Mouse (Mus musculus) intestine, embryonic 14.5 days (tissue): ENCODE measurements at regions not wholly inside any gene's neighbourhood (a gene's known extent, or its start where the extent isn't known, plus 50 kb on each side); places are given as distances from the start of the nearest gene placed in this dataset.

Source experiments
- ATAC-seq: fragments of 200-750 bp; cut with Nextera tagmentation; replicated peaks from 2 replicates; pipeline ENCODE4 v1.8.0; 2017; ENCODE audit warnings: low read depth, moderate number of reproducible peaks, moderate TSS enrichment, moderate library complexity; ENCODE audit not compliant: low FRiP score, low TSS enrichment
- DNase-seq: peaks from one replicate; pipeline ENCODE4 v3.0.0-alpha.2; 2018; ENCODE audit warnings: low spot score
- H3K27ac ChIP-seq: fragments of 300-500 bp; sonication (generic); 2 replicates; pipeline ENCODE4 v1.5.1; 2014; ENCODE audit warnings: low read depth, mild to moderate bottlenecking, control low read depth
- H3K27me3 ChIP-seq: fragments of 300-500 bp; sonication (generic); replicated peaks from 2 replicates; pipeline ENCODE4 v1.6.1; 2014; ENCODE audit warnings: low read length, control low read depth; ENCODE audit not compliant: control insufficient read depth, insufficient read depth
- H3K36me3 ChIP-seq: fragments of 300-500 bp; sonication (generic); 2 replicates; pipeline ENCODE4 v1.6.1; 2014; ENCODE audit warnings: low read length, control low read depth; ENCODE audit not compliant: control insufficient read depth, insufficient read depth
- H3K4me1 ChIP-seq: fragments of 300-500 bp; sonication (generic); replicated peaks from 2 replicates; pipeline ENCODE4 v1.6.1; 2014; ENCODE audit warnings: low read length, control low read depth, mixed read lengths; ENCODE audit not compliant: control insufficient read depth, insufficient read depth
- H3K4me2 ChIP-seq: fragments of 300-500 bp; sonication (generic); 2 replicates; pipeline ENCODE4 v1.6.1; 2014; ENCODE audit warnings: low read length
- H3K4me3 ChIP-seq: fragments of 300-500 bp; sonication (generic); 2 replicates; pipeline ENCODE4 v1.5.1; 2014; ENCODE audit warnings: low read depth, low read length, control low read depth, mixed read lengths
- H3K9ac ChIP-seq: fragments of 300-500 bp; sonication (generic); 2 replicates; pipeline ENCODE4 v1.6.1; 2014; ENCODE audit warnings: mild to moderate bottlenecking, low read length
- H3K9me3 ChIP-seq: fragments of 300-500 bp; sonication (generic); 2 replicates; pipeline ENCODE4 v1.6.1; 2016; ENCODE audit warnings: low read length, control low read depth; ENCODE audit not compliant: control insufficient read depth
- WGBS: fragments of 180-500 bp; shearing (Covaris S2); extraction: QIAGEN DNeasy Blood & Tissue Kit; methylation state at CpG from one replicate; pipeline ENCODE4 v1.1.7; 2014; 5-methylcytosine and 5-hydroxymethylcytosine counted together

DNA sequence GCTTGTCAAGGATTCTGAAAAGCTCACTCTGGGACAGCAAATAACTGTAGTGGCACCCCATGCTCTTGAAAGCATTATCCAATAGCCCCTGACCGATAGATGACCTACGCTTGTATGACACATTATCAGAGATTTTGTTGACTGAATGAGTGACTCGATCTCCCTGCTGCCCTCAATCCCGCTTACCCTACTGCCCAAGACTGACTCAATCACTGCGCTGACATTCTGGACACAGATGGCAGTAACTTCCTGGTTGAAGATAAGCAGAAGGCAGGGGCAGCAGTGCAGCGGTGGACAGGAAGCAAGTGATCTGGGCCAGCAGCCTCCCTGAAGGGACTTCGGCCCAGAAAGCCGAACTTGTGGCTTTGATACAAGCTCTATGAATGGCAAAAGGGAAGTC lies 248.7 kb upstream of the Tpk1 start:
- Histone ChIP-seq H3K9me3 (no peaks in the 10 kb centered on the region), H3K36me3 (no peaks in the 10 kb centered on the region), H3K4me2 (no peak overlapping the region), H3K9ac (no peak overlapping the region), H3K4me1 (no peaks in the 10 kb centered on the region), H3K4me3 (no peak overlapping the region), H3K27ac (no peak overlapping the region), H3K27me3 (no peaks in the 10 kb centered on the region)
- 84% methylated on average over 8 of the region's 8 CpGs for WGBS
- DNase-seq (no peak), ATAC-seq (no peak)

DNA sequence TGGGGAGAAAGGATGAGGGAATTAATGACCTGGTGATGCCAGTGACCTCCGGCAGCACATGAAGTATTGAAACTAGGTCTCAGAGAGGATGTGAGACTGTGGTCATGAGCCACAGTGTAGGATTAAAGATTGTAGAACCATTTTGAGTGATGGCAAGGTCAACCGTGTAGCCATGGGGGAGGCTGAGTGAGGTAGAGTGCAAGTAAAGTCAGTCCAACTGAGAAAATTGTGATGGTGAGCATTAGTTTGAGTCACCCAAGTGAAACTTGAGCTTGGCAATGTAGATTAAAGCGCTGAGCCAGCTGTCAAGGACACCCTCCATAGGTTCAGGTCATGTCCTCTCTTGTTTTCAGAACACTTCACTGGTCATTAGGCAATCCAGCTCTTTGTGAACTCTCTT lies 219.9 kb upstream of the Tpk1 start:
- H3K4me3 ChIP-seq = no peak overlapping the region
- no peak overlapping the region for H3K9ac ChIP-seq
- no peaks in the 10 kb centered on the region for H3K4me1 ChIP-seq
- no peaks in the 10 kb centered on the region for H3K36me3 ChIP-seq
- no peak for DNase-seq
- WGBS = 78% methylated on average over 3 of the region's 3 CpGs
- no peaks in the 10 kb centered on the region for H3K27me3 ChIP-seq
- no peak for ATAC-seq
- no peaks in the 10 kb centered on the region for H3K9me3 ChIP-seq
- no peak overlapping the region for H3K4me2 ChIP-seq
- no peak overlapping the region for H3K27ac ChIP-seq

DNA sequence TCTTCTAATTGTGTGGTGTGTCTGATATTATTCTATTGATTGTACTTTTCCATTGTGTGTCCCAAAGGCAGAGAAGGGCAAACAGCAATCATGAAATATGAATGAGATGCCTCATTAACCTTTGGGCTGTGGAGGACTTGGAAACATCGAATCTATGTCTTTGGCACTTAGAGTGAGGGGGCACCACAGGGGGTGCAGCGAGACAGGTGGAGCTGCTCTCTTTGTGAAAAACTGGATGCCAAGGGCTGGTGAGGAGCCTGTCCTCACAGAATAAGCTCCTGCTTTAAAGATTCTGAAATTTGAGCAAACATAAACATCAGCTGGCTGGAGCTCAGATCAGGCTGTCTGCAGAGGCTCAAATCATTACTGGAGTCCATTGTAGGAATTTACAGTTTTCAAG lies 210.6 kb upstream of the Tpk1 start:
- Histone ChIP-seq H3K36me3 (no peaks in the 10 kb centered on the region), H3K9ac (no peak overlapping the region), H3K4me1 (no peaks in the 10 kb centered on the region), H3K9me3 (no peaks in the 10 kb centered on the region), H3K4me2 (no peak overlapping the region), H3K4me3 (no peak overlapping the region), H3K27me3 (no peaks in the 10 kb centered on the region), H3K27ac (no peak overlapping the region)
- WGBS = 67% methylated on average over 2 of the region's 2 CpGs
- no peak for ATAC-seq
- no peak for DNase-seq

DNA sequence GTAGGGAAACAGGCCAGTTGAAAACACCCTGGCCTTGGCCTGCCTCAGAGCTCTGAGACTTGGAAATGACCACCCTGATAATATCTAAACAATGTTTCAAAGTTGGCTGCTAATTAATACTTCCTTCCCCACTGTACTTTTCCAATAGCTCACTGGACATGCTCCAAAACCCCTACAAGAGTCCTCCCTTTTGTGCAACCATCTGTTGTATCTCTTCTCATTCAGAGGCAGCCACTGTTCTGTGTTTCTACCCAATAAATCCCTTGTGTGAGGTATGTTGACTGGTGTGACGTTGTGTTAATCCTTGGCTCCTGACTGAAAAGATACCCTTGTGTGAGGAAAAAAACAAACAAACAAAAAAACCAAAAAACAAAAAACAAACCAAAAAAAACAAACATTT lies 193.3 kb upstream of the Tpk1 start:
- Histone ChIP-seq H3K27me3 (no peaks in the 10 kb centered on the region), H3K4me1 (no peaks in the 10 kb centered on the region), H3K4me2 (no peak overlapping the region), H3K9me3 (no peaks in the 10 kb centered on the region), H3K27ac (no peak overlapping the region), H3K9ac (no peak overlapping the region), H3K36me3 (no peaks in the 10 kb centered on the region), H3K4me3 (no peak overlapping the region)
- no peak for DNase-seq
- no peak for ATAC-seq
- WGBS = 59% methylated on average over 1 of the region's 1 CpGs

DNA sequence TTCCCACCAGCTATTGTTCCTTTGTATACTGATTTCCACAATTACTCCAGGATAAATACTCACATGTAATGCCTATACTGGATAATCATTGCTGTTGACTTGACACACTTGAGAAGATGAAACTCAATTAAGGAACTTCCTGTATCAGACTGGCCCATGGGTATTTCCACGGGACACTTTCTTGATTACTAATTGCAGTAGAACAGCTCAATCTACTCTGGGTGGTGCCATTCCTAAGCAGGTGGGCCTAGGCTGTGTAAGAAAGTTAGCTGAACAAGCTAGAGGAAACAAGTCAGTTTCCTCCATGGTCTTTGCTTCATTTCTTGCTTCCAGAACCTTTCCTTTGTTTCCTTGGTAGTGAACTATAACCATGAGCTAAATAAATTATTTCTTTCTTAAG lies 191.0 kb upstream of the Tpk1 start:
- DNase-seq (no peak), ATAC-seq (no peak)
- Histone ChIP-seq H3K4me3 (no peak overlapping the region), H3K27ac (no peak overlapping the region), H3K9ac (no peak overlapping the region), H3K4me2 (no peak overlapping the region), H3K27me3 (no peaks in the 10 kb centered on the region), H3K4me1 (no peaks in the 10 kb centered on the region), H3K9me3 (no peaks in the 10 kb centered on the region), H3K36me3 (no peaks in the 10 kb centered on the region)
- WGBS = 77% methylated on average over 1 of the region's 1 CpGs

DNA sequence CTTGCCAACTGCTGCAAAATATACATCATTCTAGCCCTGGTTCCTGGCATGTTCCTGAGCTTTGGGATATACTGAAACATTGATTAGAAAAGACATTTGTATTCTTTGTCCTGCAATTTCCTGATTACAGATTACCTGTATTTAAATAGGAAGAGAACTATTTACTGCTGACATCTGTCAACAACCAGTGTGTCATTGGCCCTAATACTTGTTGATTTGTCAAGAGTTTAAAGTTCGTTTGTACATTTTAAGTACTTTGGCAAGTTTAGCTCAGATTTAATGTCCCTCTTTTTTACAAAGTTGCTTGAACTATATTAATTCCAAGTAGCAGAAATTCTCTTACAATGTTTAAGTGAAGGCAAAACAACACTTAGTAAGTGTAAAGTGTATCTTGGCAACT lies 187.4 kb upstream of the Tpk1 start:
- ATAC-seq (no peak), DNase-seq (no peak)
- no peak overlapping the region for H3K4me2 ChIP-seq
- H3K27me3 ChIP-seq = no peaks in the 10 kb centered on the region
- WGBS = 72% methylated on average over 1 of the region's 1 CpGs
- H3K36me3 ChIP-seq = no peaks in the 10 kb centered on the region
- H3K4me3 ChIP-seq = no peak overlapping the region
- no peaks in the 10 kb centered on the region for H3K9me3 ChIP-seq
- no peaks in the 10 kb centered on the region for H3K4me1 ChIP-seq
- no peak overlapping the region for H3K27ac ChIP-seq
- H3K9ac ChIP-seq = no peak overlapping the region

DNA sequence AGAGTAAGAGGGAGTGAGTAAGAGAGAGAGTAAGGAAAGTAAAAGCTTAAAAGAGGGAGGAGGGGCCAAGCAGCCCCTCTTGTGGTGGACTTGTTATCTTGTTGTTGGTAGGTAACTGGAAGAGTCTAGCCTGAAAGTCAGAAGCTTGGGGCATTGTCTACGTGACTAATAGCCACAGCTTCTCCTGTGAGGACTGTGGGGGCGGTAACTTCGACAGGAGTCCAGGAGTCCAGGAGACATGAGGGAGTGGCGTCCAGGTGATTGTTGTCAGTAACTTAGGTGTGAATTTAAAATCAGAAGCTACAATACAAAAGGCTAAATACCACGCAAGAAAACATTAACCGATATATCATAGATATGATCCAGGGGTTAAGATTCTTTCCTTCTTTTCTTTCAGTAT lies 185.2 kb upstream of the Tpk1 start:
- no peak for DNase-seq
- 89% methylated on average over 6 of the region's 6 CpGs for WGBS
- no peak overlapping the region for H3K4me3 ChIP-seq
- H3K4me1 ChIP-seq = no peaks in the 10 kb centered on the region
- no peaks in the 10 kb centered on the region for H3K27me3 ChIP-seq
- H3K9ac ChIP-seq = no peak overlapping the region
- H3K9me3 ChIP-seq = no peaks in the 10 kb centered on the region
- no peak overlapping the region for H3K27ac ChIP-seq
- no peaks in the 10 kb centered on the region for H3K36me3 ChIP-seq
- H3K4me2 ChIP-seq = no peak overlapping the region
- no peak for ATAC-seq

DNA sequence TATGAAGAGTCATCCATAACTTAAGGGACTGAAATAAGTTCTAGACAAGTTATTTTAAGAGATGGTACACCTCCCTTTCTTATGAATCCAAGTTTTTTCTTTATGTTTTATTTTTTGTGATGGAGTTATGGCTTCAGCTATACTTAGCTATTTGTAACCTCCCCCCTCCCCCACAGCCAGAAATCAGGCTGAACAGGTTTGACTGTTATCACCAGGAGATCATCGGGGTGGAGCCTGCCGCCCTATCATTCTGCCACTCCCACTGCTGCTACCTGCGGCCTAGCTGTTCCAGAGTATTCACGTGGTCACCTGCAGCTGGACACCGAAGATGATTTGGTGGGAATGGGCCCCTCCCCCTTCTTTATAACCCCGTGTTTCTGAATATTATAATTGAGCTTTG lies 172.9 kb upstream of the Tpk1 start:
- H3K9me3 ChIP-seq = no peaks in the 10 kb centered on the region
- no peaks in the 10 kb centered on the region for H3K36me3 ChIP-seq
- no peak overlapping the region for H3K4me3 ChIP-seq
- ATAC-seq = peak; percentile 66; the same call in 1 of the 2 replicates
- no peak overlapping the region for H3K27ac ChIP-seq
- no peak overlapping the region for H3K4me2 ChIP-seq
- H3K4me1 ChIP-seq = no peaks in the 10 kb centered on the region
- WGBS = 60% methylated on average over 6 of the region's 6 CpGs
- DNase-seq = no peak
- no peak overlapping the region for H3K9ac ChIP-seq
- H3K27me3 ChIP-seq = no peaks in the 10 kb centered on the region

DNA sequence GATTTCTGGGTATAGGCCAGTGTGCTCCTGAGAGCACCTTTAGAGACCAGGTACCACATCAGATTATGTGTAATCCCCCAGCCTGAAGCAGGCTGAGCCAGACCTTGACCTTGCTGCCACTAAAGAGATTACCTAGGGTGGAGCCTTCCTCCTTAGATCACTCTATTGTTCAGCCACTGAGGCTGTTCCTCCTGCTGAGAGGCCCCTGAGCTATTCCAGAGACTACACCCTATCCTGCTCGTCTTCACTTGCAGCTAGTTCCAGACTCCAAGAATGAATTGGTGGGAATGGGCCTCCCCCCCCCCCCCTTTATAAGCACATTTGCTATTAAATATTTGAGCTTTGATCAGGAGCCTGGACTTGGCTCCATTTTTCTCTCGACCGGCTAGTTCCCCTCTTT lies 163.8 kb upstream of the Tpk1 start:
- DNase-seq = no peak
- Histone ChIP-seq H3K4me1 (no peaks in the 10 kb centered on the region), H3K4me3 (no peak overlapping the region), H3K36me3 (no peaks in the 10 kb centered on the region), H3K9me3 (no peaks in the 10 kb centered on the region), H3K27ac (no peak overlapping the region), H3K27me3 (no peaks in the 10 kb centered on the region), H3K4me2 (no peak overlapping the region), H3K9ac (no peak overlapping the region)
- WGBS = 68% methylated on average over 3 of the region's 3 CpGs
- ATAC-seq = no peak
